ENCODE assay signal across 12 mouse cellular contexts in genomic region chr11:121790671-121791094, GRCm38 (mm10). TPM values are rescaled to one million over a fixed set of nuclear protein-coding genes. Genes with fewer than 3 reads are reported as not detected.
DNase-seq lines count a peak whose midpoint lies in the region; ATAC-seq lines count a peak whose summit lies in the region.
"Had no signal": no experiment of that assay in that cellular context is flagged by ENCODE, and none has a peak within 500 bp of the region (broad histone marks: within the 10 kb centered on the region; RNA-seq: fewer than 3 reads in every experiment).

No protein-coding gene starts in this region.

- no peak for ATAC-seq in forebrain, embryonic 14.5 days
- no peak for ATAC-seq in forebrain, embryonic 12.5 days (ENCODE audit: low FRiP score)
- ATAC-seq: forebrain, embryonic 13.5 days; Patski had no signal

- no peaks in the 10 kb centered on the region for H3K36me3 ChIP-seq in forebrain, embryonic 14.5 days (ENCODE audit: control insufficient read depth, insufficient read depth, low read length)
- no peaks in the 10 kb centered on the region for H3K36me3 ChIP-seq in forebrain, embryonic 12.5 days (replicated peaks)

- H3K4me2 ChIP-seq in forebrain, embryonic 14.5 days (ENCODE audit: low read length), result no peak overlapping the region
- no peak overlapping the region for H3K4me2 ChIP-seq in forebrain, embryonic 12.5 days
- H3K4me2 ChIP-seq: forebrain, embryonic 13.5 days had no signal

- no peak overlapping the region for H3K9ac ChIP-seq in forebrain, embryonic 14.5 days (ENCODE audit: low read length)
- no peak overlapping the region for H3K9ac ChIP-seq in forebrain, embryonic 12.5 days
- H3K9ac ChIP-seq: forebrain, embryonic 13.5 days had no signal

- 78% methylated on average over 2 of the region's 2 CpGs for WGBS in forebrain, embryonic 14.5 days
- 88% methylated on average over 2 of the region's 2 CpGs for WGBS in forebrain, embryonic 12.5 days

- no peaks in the 10 kb centered on the region for H3K9me3 ChIP-seq in forebrain, embryonic 14.5 days (replicated peaks; ENCODE audit: control insufficient read depth, low read length)
- H3K9me3 ChIP-seq in forebrain, embryonic 12.5 days, result no peaks in the 10 kb centered on the region
- H3K9me3 ChIP-seq: forebrain, embryonic 13.5 days had no signal

- H3K4me1 ChIP-seq in forebrain, embryonic 14.5 days (ENCODE audit: control insufficient read depth, insufficient read depth, low read length), result no peaks in the 10 kb centered on the region
- no peaks in the 10 kb centered on the region for H3K4me1 ChIP-seq in forebrain, embryonic 12.5 days
- H3K4me1 ChIP-seq: forebrain, embryonic 13.5 days had no signal

- no peak overlapping the region for H3K27ac ChIP-seq in forebrain, embryonic 14.5 days (ENCODE audit: low read depth, low read length)
- H3K27ac ChIP-seq in forebrain, embryonic 12.5 days, result no peak overlapping the region
- H3K27ac ChIP-seq: forebrain, embryonic 13.5 days had no signal

- DNase-seq in urinary bladder, postnatal 14 days (ENCODE audit: low spot score), result peak; percentile 66
- DNase-seq in urinary bladder, adult 2 months (ENCODE audit: low spot score), result no peak
- peak; percentile 81 for DNase-seq in gastrocnemius, postnatal 25 days
- DNase-seq in kidney, postnatal 14 days, result peak; percentile 72
- no peak for DNase-seq in forebrain, embryonic 14.5 days (ENCODE audit: low spot score)
- no peak for DNase-seq in spleen, postnatal 4 days (ENCODE audit: low spot score in 2 of 2)
- DNase-seq: cerebellum, adult 18-20 months had no signal

- no peaks in the 10 kb centered on the region for H3K27me3 ChIP-seq in forebrain, embryonic 14.5 days (replicated peaks; ENCODE audit: control insufficient read depth, insufficient read depth, low read length)
- H3K27me3 ChIP-seq in forebrain, embryonic 12.5 days, result no peaks in the 10 kb centered on the region
- H3K27me3 ChIP-seq: forebrain, embryonic 13.5 days; Patski had no signal

- no peak overlapping the region for H3K4me3 ChIP-seq in forebrain, embryonic 14.5 days (ENCODE audit: low read depth, low read length)
- H3K4me3 ChIP-seq in forebrain, embryonic 12.5 days (replicated peaks), result no peak overlapping the region
- H3K4me3 ChIP-seq: forebrain, embryonic 13.5 days had no signal

RNA-seq across cellular contexts. Expression of gene Ptchd3, which starts 39.4 kb away (rescaled TPM):
- not detected in 2 replicates for polyA plus RNA-seq in urinary bladder, adult 2 months (2012; rRNA removed)
- not detected for total RNA-seq in gastrocnemius, postnatal 25 days (2021)
- not detected in 2 replicates for polyA plus RNA-seq in forebrain, embryonic 14.5 days (2014; fragmentation: Nextera tagmentation; extraction: Ambion mirVana)
- not detected in 2 replicates for polyA plus RNA-seq in forebrain, embryonic 12.5 days (2016; fragmentation: Nextera tagmentation; extraction: Ambion mirVana)
- total RNA-seq: layer of hippocampus, adult 8-10 months had no signal
- polyA plus RNA-seq: forebrain, embryonic 13.5 days; Patski; stomach, embryonic 16.5 days had no signal

Comparison
In these comparisons a context has a peak if more than half of its experiments do, and no peak if none do; other contexts are left out.
1. DNase-seq: peak in urinary bladder, postnatal 14 days (single experiment), gastrocnemius, postnatal 25 days (single experiment) and kidney, postnatal 14 days (single experiment); none in urinary bladder, adult 2 months (single experiment), forebrain, embryonic 14.5 days (single experiment) and spleen, postnatal 4 days (0 of 2).